Mouse (Mus musculus) embryo, embryonic 10 days (tissue): Measurements from ENCODE around the gene Oscp1.

ENCODE experiments used
- DNase-seq: peaks from one replicate; pipeline ENCODE4 v3.0.0-alpha.2; 2015; ENCODE audit warnings: low spot score

The Oscp1 gene

GRCm38 (mm10) chr4:126058134-126058996, at the start of gene Oscp1:
Oscp1 (plus strand) TSS chr4:126058565.
- peak; percentile 97 for DNase-seq

GRCm38 (mm10) chr4:126017676-126018332, 40.6 kb upstream of the Oscp1 start:
- DNase-seq, result no peak

GRCm38 (mm10) chr4:126018966-126019538, 39.3 kb upstream of the Oscp1 start:
- no peak for DNase-seq

- no peak for DNase-seq
Measured at GRCm38 (mm10) chr4:126024303-126024900, 34.0 kb upstream of the Oscp1 start, which contains the start of gene Csf3r. Csf3r (plus strand) TSS chr4:126024550.

GRCm38 (mm10) chr4:126025801-126026200, 32.6 kb upstream of the Oscp1 start:
- DNase-seq, result no peak

- DNase-seq, result no peak
Measured at GRCm38 (mm10) chr4:126027980-126028379, 30.4 kb upstream of the Oscp1 start.

GRCm38 (mm10) chr4:126029042-126029441, 29.3 kb upstream of the Oscp1 start:
- no peak for DNase-seq

GRCm38 (mm10) chr4:126030705-126031104, 27.7 kb upstream of the Oscp1 start:
- DNase-seq, result no peak

GRCm38 (mm10) chr4:126035413-126035812, 23.0 kb upstream of the Oscp1 start:
- DNase-seq, result no peak

- peak; percentile 96 for DNase-seq
Measured at GRCm38 (mm10) chr4:126046851-126047585, 11.3 kb upstream of the Oscp1 start, which contains the start of gene Mrps15. Mrps15 (plus strand) TSS chr4:126046925.

GRCm38 (mm10) chr4:126051617-126052016, 6.7 kb upstream of the Oscp1 start:
- no peak for DNase-seq

GRCm38 (mm10) chr4:126057207-126058133, 895 bp upstream of the Oscp1 start:
- DNase-seq, result peak; percentile 27

- DNase-seq, result no peak
Measured at GRCm38 (mm10) chr4:126058997-126059362, 615 bp downstream of the Oscp1 start.

- DNase-seq, result no peak
Measured at GRCm38 (mm10) chr4:126062856-126063255, 4.5 kb downstream of the Oscp1 start.

- no peak for DNase-seq
Measured at GRCm38 (mm10) chr4:126065241-126065640, 6.9 kb downstream of the Oscp1 start.

GRCm38 (mm10) chr4:126067401-126068077, 9.2 kb downstream of the Oscp1 start:
- DNase-seq, result no peak

- no peak for DNase-seq
Measured at GRCm38 (mm10) chr4:126068842-126069241, 10.5 kb downstream of the Oscp1 start.

GRCm38 (mm10) chr4:126077833-126078232, 19.5 kb downstream of the Oscp1 start:
- DNase-seq, result no peak

GRCm38 (mm10) chr4:126079266-126079665, 20.9 kb downstream of the Oscp1 start:
- DNase-seq, result no peak

GRCm38 (mm10) chr4:126081601-126082000, 23.2 kb downstream of the Oscp1 start:
- no peak for DNase-seq
